Mouse (Mus musculus) liver, postnatal 0 days (tissue): ENCODE data around the gene Slc5a6.

Experiments used
- CTCF ChIP-seq: sonication (generic); IDR thresholded peaks from 2 replicates; pipeline ENCODE4 v1.5.1; 2016; ENCODE audit warnings: antibody characterized with exemption, low read depth
- EP300 ChIP-seq: IDR thresholded peaks from 2 replicates; pipeline ENCODE4 v1.6.1; 2016; ENCODE audit warnings: antibody characterized with exemption, low read depth, mild to moderate bottlenecking

DNA sequence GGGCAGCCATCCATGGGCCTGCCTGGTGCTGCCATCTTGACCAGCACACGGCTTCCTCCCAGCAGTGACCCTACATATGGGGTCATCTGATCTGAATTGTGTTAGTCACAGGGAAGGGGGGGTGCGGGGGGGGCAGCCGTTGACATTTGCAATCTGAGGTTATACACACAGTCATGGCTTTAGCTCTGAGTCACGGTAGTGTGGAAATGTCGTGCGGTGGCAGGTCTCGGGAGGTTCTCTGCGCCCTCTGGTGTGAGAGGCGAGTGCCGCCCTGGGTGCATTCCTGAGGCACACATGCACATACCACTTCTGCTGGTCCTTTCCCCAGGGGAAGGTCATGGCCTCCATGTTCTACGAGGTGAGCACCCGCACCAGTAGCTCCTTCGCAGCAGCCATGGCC is 27.6 kb upstream of the Slc5a6 start:
- TF ChIP-seq EP300 (no peak), CTCF (no peak)
